Mouse (Mus musculus) cerebellum, adult 2 months (tissue): ENCODE measurements around the gene Ifna2.

ENCODE experiments used
- CTCF ChIP-seq: fragments of 200-500 bp; IDR thresholded peaks from 2 replicates; pipeline ENCODE4 v1.5.1; 2011; ENCODE audit warnings: low read depth, mild to moderate bottlenecking, control low read depth, low read length, moderate library complexity, borderline replicate concordance; ENCODE audit not compliant: insufficient read depth
- POLR2A ChIP-seq: fragments of 200-500 bp; IDR thresholded peaks from 2 replicates; pipeline ENCODE4 v1.6.1; 2011; ENCODE audit warnings: low read length, control low read depth, borderline replicate concordance; ENCODE audit not compliant: insufficient read depth

DNA sequence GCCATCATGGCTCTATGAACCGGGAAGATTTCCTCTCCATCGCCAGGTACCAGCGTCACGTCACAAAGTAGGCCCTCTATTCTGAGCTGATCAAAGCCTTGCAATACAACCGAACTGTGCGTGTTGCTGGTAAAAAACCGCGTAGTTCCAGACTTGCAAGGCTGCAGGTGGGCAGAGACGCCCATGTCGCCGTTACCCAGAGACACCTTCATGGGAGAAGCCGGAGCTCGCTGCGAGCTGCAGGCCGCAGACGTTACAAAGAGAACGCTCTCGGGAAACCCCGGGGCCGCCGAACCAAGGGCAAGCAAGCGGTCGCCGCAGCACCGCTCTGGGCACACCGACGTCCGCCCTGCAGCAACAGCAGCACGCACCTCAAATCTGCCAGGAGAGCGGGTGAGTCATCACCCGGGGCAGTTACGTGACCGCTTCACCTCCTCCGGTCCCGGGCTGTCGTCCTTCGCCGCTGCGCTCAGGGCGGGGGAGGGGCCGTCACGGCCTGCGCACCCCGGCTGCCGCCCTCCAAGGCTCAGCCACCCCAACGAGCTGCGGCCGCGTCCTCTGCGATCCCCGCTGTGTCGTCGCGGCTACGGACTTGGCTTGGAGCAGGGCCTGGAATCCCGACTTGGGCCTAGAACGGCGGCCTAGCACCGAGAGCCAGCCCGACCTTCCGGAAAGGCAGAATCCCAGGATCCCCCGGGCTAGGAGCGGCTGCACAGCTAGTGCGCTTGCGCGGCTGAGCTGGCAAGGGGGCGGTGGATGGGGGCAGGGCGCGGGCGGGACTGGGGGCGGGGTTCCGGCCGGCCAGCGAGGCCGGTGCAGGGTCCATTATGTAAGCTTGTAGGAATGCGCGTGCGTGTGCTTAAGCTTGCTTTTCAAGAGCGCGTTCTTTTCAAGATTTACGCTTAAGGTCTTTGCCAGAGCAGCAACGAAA lies 38.3 kb upstream of the Ifna2 start, which contains the start of the genes Gm26566 and Klhl9:
- TF ChIP-seq CTCF (no peak), POLR2A (peak; percentile 90)
